Mouse (Mus musculus): Measurements from ENCODE around the gene Trhr2. TPM values are rescaled to one million over a fixed set of nuclear protein-coding genes. Genes with fewer than 3 reads are reported as not detected.

Gene Trhr2
- polyA plus RNA-seq, 1 experiment: not detected

DNA sequence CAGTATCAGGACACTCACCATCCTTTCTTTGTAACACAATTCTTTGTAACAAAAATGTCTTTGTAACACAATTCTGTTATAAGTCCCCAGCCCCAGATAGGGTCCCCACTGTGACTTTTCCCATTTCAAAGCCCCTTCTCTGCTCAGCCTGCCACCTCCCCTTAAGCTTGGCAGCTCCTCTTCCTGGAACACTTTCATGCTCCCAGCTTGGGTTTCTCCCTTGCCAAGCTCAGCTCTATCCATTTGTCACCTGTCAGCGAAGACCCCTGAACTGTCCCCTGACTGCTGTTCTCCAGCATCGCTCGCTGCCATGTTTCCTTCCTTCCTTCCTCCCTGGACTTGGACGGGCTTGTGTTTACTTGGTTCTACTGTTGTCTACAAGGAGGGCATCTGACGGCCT lies 2.9 kb downstream of the Trhr2 start:
- no peak for TF ChIP-seq POLR2A (IDR thresholded peaks at IDR 0.05; ENCODE audit: borderline replicate concordance, low read depth, low read length)
- TF ChIP-seq CTCF (IDR thresholded peaks at IDR 0.05; ENCODE audit: low read depth, low read length): no peak
- H3K4me3 ChIP-seq (ENCODE audit: insufficient read depth, low read length): no peak overlapping the region
- H3K27ac ChIP-seq (ENCODE audit: insufficient read depth, low read depth, low read length): no peak overlapping the region
- H3K4me1 ChIP-seq (ENCODE audit: control insufficient read depth, insufficient read depth, low read length): peaks cover 15% of the 10 kb centered on the region

DNA sequence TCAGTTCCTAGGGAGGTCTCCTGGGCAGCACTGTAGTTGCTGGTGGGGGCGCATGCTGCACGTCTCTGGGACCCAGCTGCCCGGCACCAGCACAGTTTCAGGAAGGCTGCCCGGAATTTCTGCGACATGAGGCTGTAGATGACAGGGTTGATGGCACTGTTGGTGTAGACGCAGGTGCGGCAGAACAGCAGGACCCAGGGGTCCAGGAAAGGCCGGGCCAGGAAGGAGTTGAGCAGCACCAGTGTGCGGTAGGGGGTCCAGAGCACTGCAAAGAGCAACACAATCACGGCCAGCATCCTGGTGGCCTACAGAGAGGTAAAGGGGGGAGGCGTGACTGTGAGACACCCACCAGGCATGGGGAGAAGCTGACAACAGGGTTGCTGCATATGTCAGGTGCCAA lies 3.3 kb downstream of the Trhr2 start:
- peaks cover 15% of the 10 kb centered on the region for H3K4me1 ChIP-seq (ENCODE audit: control insufficient read depth, insufficient read depth, low read length)
- H3K27ac ChIP-seq (ENCODE audit: insufficient read depth, low read depth, low read length): no peak overlapping the region
- H3K4me3 ChIP-seq (ENCODE audit: insufficient read depth, low read length): no peak overlapping the region

DNA sequence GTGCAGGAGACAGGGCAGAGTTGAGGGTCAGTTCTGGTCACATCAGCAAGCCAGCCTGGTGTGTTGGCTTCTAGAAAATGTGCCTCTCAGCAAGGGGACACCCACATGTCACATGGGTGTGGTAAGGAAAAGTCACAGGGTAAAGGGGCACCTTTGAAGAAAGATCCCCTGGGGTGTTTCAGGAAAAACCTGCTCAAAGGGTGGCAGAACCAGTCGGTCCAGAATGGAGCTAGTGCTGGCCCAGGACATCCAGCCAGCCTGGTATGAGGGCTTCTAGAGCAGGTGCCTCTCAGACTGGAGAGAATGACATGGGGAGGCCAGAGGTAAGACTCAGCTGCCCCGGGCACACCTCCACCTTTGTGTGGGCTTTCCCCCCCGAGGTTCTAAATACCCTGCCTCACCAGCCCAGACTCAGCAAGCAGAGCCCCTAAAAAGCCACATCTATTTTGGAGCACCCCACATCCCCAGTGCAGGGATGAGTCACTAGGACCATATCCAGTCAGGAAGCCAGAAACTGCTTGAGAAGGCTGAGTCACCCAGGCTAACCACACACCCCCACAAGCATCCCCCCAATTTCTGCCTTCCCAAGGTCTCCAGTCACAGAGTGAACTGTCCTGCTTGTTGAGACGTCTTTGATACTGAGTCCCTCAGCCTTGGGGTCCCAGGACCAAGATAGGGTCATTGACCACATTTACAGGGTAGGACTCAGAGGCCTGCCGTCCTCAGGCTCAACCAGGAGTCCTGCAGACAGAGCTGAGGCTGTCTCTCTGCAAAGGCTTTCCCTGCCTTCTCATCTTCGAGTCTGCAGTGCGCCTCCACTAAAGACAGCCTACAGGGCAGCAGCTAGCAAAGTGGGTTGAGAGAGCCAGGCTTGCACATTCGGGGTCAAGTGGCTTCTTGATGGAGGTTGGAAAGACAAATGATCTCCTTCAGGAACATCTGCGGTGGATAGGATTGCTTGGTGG lies 4.6 kb downstream of the Trhr2 start:
- no peak for TF ChIP-seq CTCF (IDR thresholded peaks at IDR 0.05; ENCODE audit: low read depth, low read length)
- TF ChIP-seq POLR2A (IDR thresholded peaks at IDR 0.05; ENCODE audit: borderline replicate concordance, low read depth, low read length): no peak
- Histone ChIP-seq H3K27ac (ENCODE audit: insufficient read depth, low read depth, low read length) (no peak overlapping the region), H3K4me1 (ENCODE audit: control insufficient read depth, insufficient read depth, low read length) (peaks cover 15% of the 10 kb centered on the region), H3K4me3 (ENCODE audit: insufficient read depth, low read length) (no peak overlapping the region)

More for the DNA sequence above, 3.3 kb downstream of the Trhr2 start:
- no peak for TF ChIP-seq POLR2A (IDR thresholded peaks at IDR 0.05; ENCODE audit: borderline replicate concordance, low read depth, low read length)
- no peak for TF ChIP-seq CTCF (IDR thresholded peaks at IDR 0.05; ENCODE audit: low read depth, low read length)

DNA sequence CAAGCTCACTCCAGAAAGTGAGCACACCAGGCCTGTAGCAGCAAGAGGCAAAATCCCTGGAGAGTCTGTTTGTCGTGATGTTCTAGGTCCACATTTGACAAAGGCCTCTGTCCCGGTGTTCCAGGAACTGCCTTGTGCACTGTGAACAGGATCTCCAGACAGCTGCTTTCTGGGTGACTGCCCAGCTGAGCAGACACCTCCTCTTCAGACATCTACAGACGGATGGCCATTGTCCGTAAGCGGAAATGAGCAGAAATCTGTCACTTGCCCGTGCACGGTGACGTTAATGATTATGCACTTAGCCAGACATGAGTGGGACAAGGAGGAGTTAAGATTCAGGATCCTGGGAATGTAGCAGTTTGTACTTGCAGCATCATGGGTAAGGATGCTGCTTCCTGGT lies 6.4 kb downstream of the Trhr2 start:
- H3K27ac ChIP-seq (ENCODE audit: insufficient read depth, low read depth, low read length): no peak overlapping the region
- H3K4me1 ChIP-seq (ENCODE audit: control insufficient read depth, insufficient read depth, low read length): peaks cover 15% of the 10 kb centered on the region
- TF ChIP-seq POLR2A (IDR thresholded peaks at IDR 0.05; ENCODE audit: borderline replicate concordance, low read depth, low read length) (no peak), CTCF (IDR thresholded peaks at IDR 0.05; ENCODE audit: low read depth, low read length) (no peak)
- no peak overlapping the region for H3K4me3 ChIP-seq (ENCODE audit: insufficient read depth, low read length)

DNA sequence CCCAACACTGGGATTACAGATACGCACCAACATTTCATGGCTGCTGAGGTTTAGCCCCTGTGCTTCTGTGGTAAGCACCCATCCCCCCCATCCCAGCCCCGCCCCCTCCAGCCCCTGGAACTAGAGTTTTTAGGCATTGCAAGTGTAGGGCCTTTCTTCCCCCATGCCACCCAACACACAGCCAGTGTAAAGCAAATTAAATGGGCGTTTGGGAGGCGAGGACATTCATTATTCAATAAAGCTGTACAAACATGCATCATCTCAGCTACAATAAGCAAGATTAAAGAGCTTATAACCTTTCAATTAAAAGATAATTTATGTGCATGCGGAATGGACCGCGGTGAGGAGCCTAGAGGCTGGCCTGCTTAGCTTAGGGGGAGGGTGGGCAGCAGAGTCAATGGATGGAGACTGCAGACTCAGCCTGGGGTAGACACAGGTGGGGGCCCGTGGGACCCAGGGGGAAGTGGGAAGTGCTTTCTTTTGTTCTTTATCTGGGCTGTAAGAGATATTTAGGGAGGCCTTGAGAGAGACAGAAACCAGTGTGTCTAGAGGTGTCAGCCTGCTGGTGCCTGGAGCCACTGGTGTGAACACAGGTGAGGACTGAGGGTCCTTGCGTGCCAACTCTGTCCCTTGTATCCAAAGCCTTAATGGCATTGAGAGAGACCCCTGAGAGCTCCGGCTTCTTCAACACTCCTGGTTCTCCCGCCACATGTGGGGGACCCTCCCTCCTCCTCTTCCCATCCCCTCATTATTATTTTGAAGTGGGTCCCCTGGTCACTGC lies 10.0 kb downstream of the Trhr2 start:
- H3K27ac ChIP-seq (ENCODE audit: insufficient read depth, low read depth, low read length): no peak overlapping the region
- H3K4me1 ChIP-seq (ENCODE audit: control insufficient read depth, insufficient read depth, low read length): peaks cover 21% of the 10 kb centered on the region
- TF ChIP-seq CTCF (IDR thresholded peaks at IDR 0.05; ENCODE audit: low read depth, low read length): no peak
- TF ChIP-seq POLR2A (IDR thresholded peaks at IDR 0.05; ENCODE audit: borderline replicate concordance, low read depth, low read length): no peak
- no peak overlapping the region for H3K4me3 ChIP-seq (ENCODE audit: insufficient read depth, low read length)

DNA sequence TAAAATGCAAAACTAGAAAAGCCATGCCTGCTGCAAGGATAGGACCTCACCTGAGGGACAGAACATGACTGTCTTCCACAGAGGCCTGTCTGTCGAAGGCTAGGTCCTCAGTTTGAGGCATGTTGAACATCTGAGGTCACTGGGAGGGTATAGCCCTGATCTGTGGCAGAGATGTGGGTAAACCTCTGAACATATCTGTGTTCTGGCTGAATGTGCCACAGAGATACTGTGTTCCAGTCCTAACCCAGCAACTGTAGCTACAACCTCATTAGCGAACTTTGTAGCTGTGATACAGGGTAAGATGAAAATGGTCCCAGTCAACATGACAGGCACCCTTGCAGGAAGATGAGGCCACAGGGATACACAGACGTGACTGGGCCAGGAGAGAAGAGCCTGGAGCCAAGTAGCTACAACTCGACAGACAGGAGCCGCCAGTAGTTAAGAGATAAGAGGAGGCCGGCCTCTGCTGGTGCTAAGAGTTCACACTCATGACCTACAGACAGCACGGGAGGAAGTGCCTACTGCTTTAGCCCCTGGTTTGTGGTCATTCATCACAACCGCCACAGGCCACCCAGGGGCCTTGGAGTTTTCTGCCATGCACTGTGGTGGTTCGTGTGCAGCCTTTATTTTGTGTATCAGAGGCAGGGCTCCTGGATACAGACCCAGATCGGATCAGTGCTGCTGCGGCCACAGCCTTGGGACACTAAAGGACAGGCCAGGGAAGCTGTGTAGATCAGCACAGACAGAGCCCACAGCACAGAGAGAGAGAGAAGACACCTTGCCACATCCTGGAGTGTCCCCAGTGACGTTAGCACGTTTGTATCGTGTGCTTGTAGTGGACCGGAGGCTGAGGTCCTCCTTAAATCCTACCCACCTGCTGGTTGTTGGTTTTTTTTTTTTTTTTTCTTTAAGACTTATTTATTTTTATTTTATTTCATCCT lies 10.9 kb downstream of the Trhr2 start:
- TF ChIP-seq CTCF (IDR thresholded peaks at IDR 0.05; ENCODE audit: low read depth, low read length) (no peak), POLR2A (IDR thresholded peaks at IDR 0.05; ENCODE audit: borderline replicate concordance, low read depth, low read length) (no peak)
- no peak overlapping the region for H3K4me3 ChIP-seq (ENCODE audit: insufficient read depth, low read length)
- no peak overlapping the region for H3K27ac ChIP-seq (ENCODE audit: insufficient read depth, low read depth, low read length)
- H3K4me1 ChIP-seq (ENCODE audit: control insufficient read depth, insufficient read depth, low read length): peaks cover 20% of the 10 kb centered on the region

DNA sequence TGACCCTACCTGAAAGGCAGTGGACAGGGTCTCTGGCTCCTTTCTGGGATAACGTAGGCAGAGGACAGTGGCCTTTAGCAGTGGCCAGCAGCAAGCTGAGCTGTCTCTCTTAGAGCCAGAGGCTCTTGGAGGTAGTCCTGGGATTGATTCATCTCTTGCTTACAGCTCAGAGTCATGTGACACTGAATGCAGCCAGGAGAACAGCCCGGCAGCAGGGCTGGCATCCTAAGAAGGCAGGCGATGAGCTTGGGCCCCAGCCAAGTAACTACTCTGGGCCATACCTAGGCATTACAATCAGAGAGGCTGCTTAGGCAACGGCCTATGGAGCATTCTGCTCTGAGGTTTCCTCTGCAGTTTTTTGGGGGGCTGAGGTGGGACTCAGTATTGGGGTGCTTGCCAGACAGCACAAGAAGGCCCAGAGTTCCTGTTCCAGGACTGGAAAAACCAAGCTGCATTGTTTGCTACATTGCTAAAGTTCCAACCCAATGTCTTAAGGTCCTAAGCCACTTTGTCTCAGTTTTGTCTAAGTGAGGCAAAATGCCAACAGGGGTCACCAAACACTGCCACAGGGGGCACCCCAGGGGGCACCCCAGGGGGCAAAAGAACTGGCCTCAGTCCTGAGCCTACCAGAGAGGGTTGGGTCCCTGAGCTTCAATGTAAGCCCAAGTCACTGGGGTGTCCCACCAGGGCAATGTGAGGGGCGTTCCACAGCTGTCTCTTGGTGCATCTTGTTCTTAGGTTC lies 12.6 kb downstream of the Trhr2 start:
- 0 out of 2 replicates have a peak overlapping the region, but pooled peaks have one; percentile 2 for H3K27ac ChIP-seq (ENCODE audit: insufficient read depth, low read depth, low read length)
- TF ChIP-seq CTCF (IDR thresholded peaks at IDR 0.05; ENCODE audit: low read depth, low read length) (no peak), POLR2A (IDR thresholded peaks at IDR 0.05; ENCODE audit: borderline replicate concordance, low read depth, low read length) (no peak)
- no peak overlapping the region for H3K4me3 ChIP-seq (ENCODE audit: insufficient read depth, low read length)
- H3K4me1 ChIP-seq (ENCODE audit: control insufficient read depth, insufficient read depth, low read length): peaks cover 22% of the 10 kb centered on the region

DNA sequence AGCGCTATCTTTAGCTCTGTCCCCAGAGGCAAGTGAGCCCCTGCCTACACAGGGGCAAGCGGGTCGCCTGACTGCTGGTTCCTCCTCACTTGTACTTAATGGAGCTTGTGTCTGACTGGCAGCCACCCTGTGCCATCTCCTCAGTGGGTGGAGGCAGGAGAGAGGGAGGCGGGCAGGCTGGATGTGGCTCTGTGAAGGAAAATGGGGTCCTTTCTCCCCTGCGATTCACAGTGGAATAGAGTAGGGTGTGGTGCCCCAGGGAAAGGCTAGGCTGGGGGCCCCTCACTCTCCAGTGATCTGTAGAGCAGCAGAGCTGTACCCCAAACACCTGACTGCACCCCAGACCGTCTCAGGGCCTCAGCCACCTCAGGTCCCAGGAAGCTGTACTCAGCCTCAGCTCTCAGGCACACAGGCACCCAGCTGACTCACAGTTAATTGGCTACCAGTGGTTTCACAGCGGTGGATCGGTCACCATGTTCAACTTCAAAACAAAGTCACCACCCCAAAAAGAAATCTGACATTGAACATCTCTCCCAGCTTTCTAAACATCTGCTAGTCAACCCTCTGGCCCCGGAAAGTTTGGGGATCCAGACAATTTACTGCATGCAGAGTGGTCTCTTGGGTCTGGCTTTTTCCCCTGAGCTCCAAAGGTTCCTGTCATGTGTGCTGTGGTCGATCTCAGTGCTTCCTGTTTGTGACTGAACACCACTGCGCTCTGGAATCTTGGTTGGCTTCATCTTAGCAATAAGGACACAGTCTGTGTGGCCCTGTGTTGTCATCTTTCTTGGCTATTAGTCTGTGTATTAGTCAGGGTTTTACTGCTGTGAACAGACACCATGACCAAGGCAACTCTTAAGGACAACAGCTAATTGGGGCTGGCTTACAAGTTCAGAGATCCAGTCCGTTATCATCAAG lies 15.1 kb downstream of the Trhr2 start:
- Histone ChIP-seq H3K27ac (ENCODE audit: insufficient read depth, low read depth, low read length) (peak overlapping the region; percentile 44), H3K4me1 (ENCODE audit: control insufficient read depth, insufficient read depth, low read length) (peaks cover 24% of the 10 kb centered on the region), H3K4me3 (ENCODE audit: insufficient read depth, low read length) (no peak overlapping the region)
- TF ChIP-seq CTCF (IDR thresholded peaks at IDR 0.05; ENCODE audit: low read depth, low read length) (no peak), POLR2A (IDR thresholded peaks at IDR 0.05; ENCODE audit: borderline replicate concordance, low read depth, low read length) (no peak)

Measured in bone marrow macrophage, adult 2 months (primary cell).